Mouse (Mus musculus) lung, adult 2 months (tissue): ENCODE data around the gene Olfr523.

Source experiments
- CTCF ChIP-seq: fragments of 200-500 bp; IDR thresholded peaks from 2 replicates; pipeline ENCODE4 v1.5.1; 2011; ENCODE audit warnings: mild to moderate bottlenecking, low read length, control low read depth; ENCODE audit not compliant: insufficient read depth
- POLR2A ChIP-seq: fragments of 200-500 bp; IDR thresholded peaks from 2 replicates; pipeline ENCODE4 v1.6.1; 2011; ENCODE audit warnings: low read depth, mild to moderate bottlenecking, control low read depth, low read length, borderline replicate concordance; ENCODE audit errors: extremely low read depth

DNA sequence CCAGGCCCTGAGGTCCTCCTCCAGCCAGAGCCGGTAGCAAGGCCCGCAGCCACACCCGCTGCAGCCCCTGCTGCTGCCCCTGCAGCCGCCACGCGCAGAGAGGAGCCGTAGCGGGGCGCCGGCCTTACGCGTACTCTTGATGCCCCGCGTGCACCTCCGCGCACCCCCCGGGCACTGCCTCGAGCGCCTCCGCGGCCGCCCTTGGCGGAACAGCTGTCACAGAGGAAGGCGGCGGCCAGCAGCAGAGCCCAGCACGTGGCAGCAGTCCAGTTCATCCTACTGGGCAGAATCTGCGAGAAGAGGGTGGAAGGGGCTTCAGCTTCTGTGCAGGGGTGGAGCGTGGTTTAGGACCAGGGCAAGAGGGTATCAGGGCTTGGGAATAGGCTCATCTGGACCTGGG is 19.6 kb upstream of the Olfr523 start:
- TF ChIP-seq POLR2A, result no peak
- TF ChIP-seq CTCF, result no peak
